Mouse (Mus musculus) ZHBTc4 (cell line): ENCODE data around the gene Ncan.
A peak's percentile ranks its signal among the peaks of the same experiment; 100 is the strongest.

Experiments used
- DNase-seq: peaks from one replicate; pipeline ENCODE4 v3.0.0-alpha.2; 2011; ENCODE audit warnings: low read depth, low spot score

Ncan gene

GRCm38 (mm10) chr8:70084191-70085065 is 36.2 kb downstream of the Ncan start:
- DNase-seq: peak; percentile 48

GRCm38 (mm10) chr8:70083285-70083684 is 37.4 kb downstream of the Ncan start, which contains the start of gene Hapln4:
Hapln4 (plus strand) TSS chr8:70083457.
- DNase-seq: peak; percentile 56

GRCm38 (mm10) chr8:70081976-70082375 is 38.7 kb downstream of the Ncan start:
- no peak for DNase-seq

GRCm38 (mm10) chr8:70073682-70074081 is 47.0 kb downstream of the Ncan start:
- DNase-seq: no peak

GRCm38 (mm10) chr8:70073120-70073519 is 47.6 kb downstream of the Ncan start:
- DNase-seq: no peak

GRCm38 (mm10) chr8:70072441-70073069 is 48.1 kb downstream of the Ncan start, which contains the start of gene Tm6sf2:
Tm6sf2 (plus strand) TSS chr8:70072924.
- peak; percentile 70 for DNase-seq

GRCm38 (mm10) chr8:70071836-70072440 is 48.7 kb downstream of the Ncan start:
- DNase-seq: no peak

GRCm38 (mm10) chr8:70057721-70058120 is 63.0 kb downstream of the Ncan start:
- no peak for DNase-seq

- peak; percentile 29 for DNase-seq
Observed at GRCm38 (mm10) chr8:70050434-70050833, 70.2 kb downstream of the Ncan start.

- no peak for DNase-seq
Observed at GRCm38 (mm10) chr8:70049662-70050061, 71.0 kb downstream of the Ncan start.

GRCm38 (mm10) chr8:70043996-70044395 is 76.7 kb downstream of the Ncan start:
- DNase-seq: no peak
